Comparison of ENCODE assay signal across 8 mouse cellular contexts in genomic region chr17:23790269-23791078, GRCm38 (mm10). TPM values are rescaled to one million over a fixed set of nuclear protein-coding genes. Genes with fewer than 3 reads are reported as not detected.
A peak's percentile ranks its signal among the peaks of the same experiment; 100 is the strongest.
DNase-seq lines count a peak whose midpoint lies in the region; ATAC-seq and TF ChIP-seq lines count a peak whose summit lies in the region.

TSS of gene Srrm2 (plus strand) at chr17:23790532.

- H3K9me3 ChIP-seq in heart, embryonic 11.5 days (replicated peaks; ENCODE audit: control insufficient read depth, low read length), result no peaks in the 10 kb centered on the region
- H3K9me3 ChIP-seq in kidney, embryonic 14.5 days (ENCODE audit: control insufficient read depth, low read length), result no peaks in the 10 kb centered on the region
- no peaks in the 10 kb centered on the region for H3K9me3 ChIP-seq in limb, embryonic 14.5 days (ENCODE audit: control insufficient read depth, low read length)
- no peaks in the 10 kb centered on the region for H3K9me3 ChIP-seq in midbrain, embryonic 13.5 days
- no peaks in the 10 kb centered on the region for H3K9me3 ChIP-seq in stomach, embryonic 14.5 days (ENCODE audit: control insufficient read depth, low read depth, low read length)

- no peaks in the 10 kb centered on the region for H3K36me3 ChIP-seq in heart, embryonic 11.5 days (ENCODE audit: control insufficient read depth, insufficient read depth, low read length)
- H3K36me3 ChIP-seq in kidney, embryonic 14.5 days (ENCODE audit: control insufficient read depth, insufficient read depth, low read length), result no peaks in the 10 kb centered on the region
- H3K36me3 ChIP-seq in limb, embryonic 14.5 days (ENCODE audit: control insufficient read depth, insufficient read depth, low read length), result peaks cover 5% of the 10 kb centered on the region; the same call in 1 of the 2 replicates
- H3K36me3 ChIP-seq in midbrain, embryonic 13.5 days, result no peaks in the 10 kb centered on the region
- no peaks in the 10 kb centered on the region for H3K36me3 ChIP-seq in stomach, embryonic 14.5 days (ENCODE audit: control insufficient read depth, insufficient read depth, low read length)

- TF ChIP-seq POLR2A in bone marrow, adult 2 months (IDR thresholded peaks at IDR 0.05; ENCODE audit: borderline replicate concordance, control insufficient read depth, low read depth, low read length), result peak; percentile 86; the same call in 1 of the 2 replicates
- peak; percentile 82; the same call in 1 of the 2 replicates for TF ChIP-seq POLR2A in limb, embryonic 14.5 days (IDR thresholded peaks at IDR 0.05; ENCODE audit: borderline replicate concordance, extremely low read depth, insufficient read depth, insufficient read length)

- peak; percentile 51 to 54 for DNase-seq in B cell, adult 2 months
- DNase-seq in limb, embryonic 14.5 days (ENCODE audit: low spot score), result peak; percentile 56

- peak within 1 kb of the TSS; percentile 96 for H3K9ac ChIP-seq in heart, embryonic 11.5 days (ENCODE audit: low read depth, low read length)
- H3K9ac ChIP-seq in kidney, embryonic 14.5 days (ENCODE audit: low read depth, low read length), result peak within 1 kb of the TSS; percentile 83
- H3K9ac ChIP-seq in limb, embryonic 14.5 days (ENCODE audit: low read depth, low read length, severe bottlenecking), result peak within 1 kb of the TSS; percentile 87
- H3K9ac ChIP-seq in midbrain, embryonic 13.5 days (replicated peaks), result peak within 1 kb of the TSS; percentile 81
- peak within 1 kb of the TSS; percentile 77 for H3K9ac ChIP-seq in stomach, embryonic 14.5 days (replicated peaks; ENCODE audit: low read depth, low read length)

- no peak within 1 kb of the TSS for H3K27ac ChIP-seq in bone marrow, adult 2 months (ENCODE audit: control insufficient read depth, insufficient read depth, low read depth, low read length, poor library complexity)
- H3K27ac ChIP-seq in heart, embryonic 11.5 days (ENCODE audit: low read depth, low read length), result peak within 1 kb of the TSS; percentile 89
- H3K27ac ChIP-seq in kidney, embryonic 14.5 days (ENCODE audit: low read depth, low read length), result peak within 1 kb of the TSS; percentile 67
- H3K27ac ChIP-seq in limb, embryonic 14.5 days (replicated peaks; ENCODE audit: low read depth, low read length), result peak within 1 kb of the TSS; percentile 89
- H3K27ac ChIP-seq in midbrain, embryonic 13.5 days, result peak within 1 kb of the TSS; percentile 94
- peak within 1 kb of the TSS; percentile 80 for H3K27ac ChIP-seq in stomach, embryonic 14.5 days (ENCODE audit: low read length)

- no peaks in the 10 kb centered on the region for H3K27me3 ChIP-seq in heart, embryonic 11.5 days (ENCODE audit: control insufficient read depth, insufficient read depth, low read length)
- H3K27me3 ChIP-seq in kidney, embryonic 14.5 days (ENCODE audit: control insufficient read depth, insufficient read depth, low read length), result no peaks in the 10 kb centered on the region
- no peaks in the 10 kb centered on the region for H3K27me3 ChIP-seq in limb, embryonic 14.5 days (ENCODE audit: control insufficient read depth, insufficient read depth, low read length)
- H3K27me3 ChIP-seq in midbrain, embryonic 13.5 days, result no peaks in the 10 kb centered on the region
- H3K27me3 ChIP-seq in stomach, embryonic 14.5 days (ENCODE audit: control insufficient read depth, insufficient read depth, low read length), result no peaks in the 10 kb centered on the region

- TF ChIP-seq CTCF in bone marrow, adult 2 months (IDR thresholded peaks at IDR 0.05; ENCODE audit: control insufficient read depth, insufficient read depth, low read length), result no peak

- peak within 1 kb of the TSS; percentile 63 for H3K4me3 ChIP-seq in bone marrow, adult 2 months (replicated peaks; ENCODE audit: control insufficient read depth, low read depth, low read length)
- peak within 1 kb of the TSS; percentile 48 for H3K4me3 ChIP-seq in heart, embryonic 11.5 days (ENCODE audit: low read depth, low read length)
- H3K4me3 ChIP-seq in kidney, embryonic 14.5 days (ENCODE audit: low read length), result peak within 1 kb of the TSS; percentile 37
- peak within 1 kb of the TSS; percentile 45 for H3K4me3 ChIP-seq in limb, embryonic 14.5 days (replicated peaks; ENCODE audit: low read length)
- peak within 1 kb of the TSS; percentile 42 for H3K4me3 ChIP-seq in midbrain, embryonic 13.5 days (replicated peaks)
- peak within 1 kb of the TSS; percentile 45 for H3K4me3 ChIP-seq in stomach, embryonic 14.5 days (ENCODE audit: low read depth, low read length)

- ATAC-seq in erythroid progenitor cell, adult 5-6 weeks (replicated peaks; ENCODE audit: low FRiP score, poor library complexity, severe bottlenecking), result peak; percentile 80
- peak; percentile 51; the same call in 1 of the 2 replicates for ATAC-seq in heart, embryonic 11.5 days (replicated peaks; ENCODE audit: insufficient number of reproducible peaks, low FRiP score, low TSS enrichment)
- ATAC-seq in kidney, embryonic 14.5 days (ENCODE audit: low FRiP score, low TSS enrichment), result peak; percentile 49; the same call in 1 of the 2 replicates
- peak; percentile 70 for ATAC-seq in limb, embryonic 14.5 days (ENCODE audit: low FRiP score, low read depth)
- peak; percentile 55 for ATAC-seq in midbrain, embryonic 13.5 days
- ATAC-seq in stomach, embryonic 14.5 days (ENCODE audit: insufficient number of reproducible peaks, insufficient read depth, low FRiP score, low read depth), result peak; percentile 54; the same call in 1 of the 2 replicates

- H3K4me1 ChIP-seq in bone marrow, adult 2 months (ENCODE audit: control insufficient read depth, insufficient read depth, low read length), result peaks cover 2% of the 10 kb centered on the region; the same call in 1 of the 2 replicates
- peaks cover 9% of the 10 kb centered on the region for H3K4me1 ChIP-seq in heart, embryonic 11.5 days (ENCODE audit: control insufficient read depth, insufficient read depth, low read length)
- H3K4me1 ChIP-seq in kidney, embryonic 14.5 days (ENCODE audit: control insufficient read depth, insufficient read depth, low read length), result peaks cover 12% of the 10 kb centered on the region; the same call in 1 of the 2 replicates
- H3K4me1 ChIP-seq in limb, embryonic 14.5 days (ENCODE audit: control insufficient read depth, insufficient read depth, low read length), result peaks cover 18% of the 10 kb centered on the region
- H3K4me1 ChIP-seq in midbrain, embryonic 13.5 days (replicated peaks), result peaks cover 31% of the 10 kb centered on the region
- peaks cover 17% of the 10 kb centered on the region for H3K4me1 ChIP-seq in stomach, embryonic 14.5 days (ENCODE audit: control insufficient read depth, insufficient read depth, low read length)

- H3K4me2 ChIP-seq in heart, embryonic 11.5 days, result peak within 1 kb of the TSS; percentile 86
- H3K4me2 ChIP-seq in kidney, embryonic 14.5 days (replicated peaks; ENCODE audit: low read depth, low read length), result peak within 1 kb of the TSS; percentile 51
- peak within 1 kb of the TSS; percentile 70 for H3K4me2 ChIP-seq in limb, embryonic 14.5 days (replicated peaks; ENCODE audit: low read depth, low read length, severe bottlenecking)
- peak within 1 kb of the TSS; percentile 64 for H3K4me2 ChIP-seq in midbrain, embryonic 13.5 days (replicated peaks)
- H3K4me2 ChIP-seq in stomach, embryonic 14.5 days (replicated peaks; ENCODE audit: low read depth, low read length), result peak within 1 kb of the TSS; percentile 73

- WGBS in bone marrow, adult 2 months, result 2% methylated on average over 29 of the region's 29 CpGs
- WGBS in heart, embryonic 11.5 days (ENCODE audit: insufficient replicate concordance), result 1% methylated on average over 29 of the region's 29 CpGs
- 2% methylated on average over 29 of the region's 29 CpGs for WGBS in kidney, embryonic 14.5 days
- WGBS in limb, embryonic 14.5 days, result under 1% methylated on average over 29 of the region's 29 CpGs
- WGBS in midbrain, embryonic 13.5 days, result 2% methylated on average over 29 of the region's 29 CpGs
- WGBS in stomach, embryonic 14.5 days, result 2% methylated on average over 29 of the region's 29 CpGs

RNA-seq across cellular contexts. Expression of gene Srrm2, which starts in this region (rescaled TPM):
- polyA plus RNA-seq in bone marrow, adult 2 months (2011; ENCODE audit: insufficient read depth, insufficient read length, low replicate concordance, missing spikeins), result 328 and 487 TPM in 2 replicates
- total RNA-seq in erythroid progenitor cell, adult 5-6 weeks (2015; ENCODE audit: low replicate concordance), result 468 and 572 TPM in 2 replicates
- 294 and 325 TPM in 2 replicates for total RNA-seq in erythroid progenitor cell, adult 5-6 weeks (2017; ENCODE audit: low replicate concordance)
- polyA plus RNA-seq in heart, embryonic 11.5 days (2014; fragmentation: Nextera tagmentation; extraction: Ambion mirVana), result 285 and 390 TPM in 2 replicates
- 560 and 567 TPM in 2 replicates for polyA plus RNA-seq in kidney, embryonic 14.5 days (2014; fragmentation: Nextera tagmentation; extraction: Ambion mirVana)
- 654 and 850 TPM in 2 replicates for polyA plus RNA-seq in limb, embryonic 14.5 days (2012; rRNA removed)
- 406 and 466 TPM in 2 replicates for polyA plus RNA-seq in limb, embryonic 14.5 days (2014; fragmentation: Nextera tagmentation; extraction: Ambion mirVana)
- 639 and 664 TPM in 2 replicates for polyA plus RNA-seq in midbrain, embryonic 13.5 days (2015; fragmentation: Nextera tagmentation; extraction: Ambion mirVana)
- 513 and 521 TPM in 2 replicates for polyA plus RNA-seq in stomach, embryonic 14.5 days (2014; fragmentation: Nextera tagmentation; extraction: Ambion mirVana)
